Mouse (Mus musculus) hindbrain, embryonic 14.5 days (tissue): ENCODE measurements around the gene Peak1. TPM values are rescaled to one million over a fixed set of nuclear protein-coding genes. Genes with fewer than 3 reads are reported as not detected.

ENCODE experiments used
- ATAC-seq: fragments of 200-750 bp; cut with Nextera tagmentation; 2 replicates; pipeline ENCODE4 v1.8.0; 2017; ENCODE audit warnings: moderate number of reproducible peaks, mild to moderate bottlenecking, moderate TSS enrichment, moderate library complexity; ENCODE audit not compliant: low FRiP score
- DNase-seq: peaks from one replicate; pipeline ENCODE4 v3.0.0-alpha.2; 2015; ENCODE audit warnings: low spot score
- H3K27ac ChIP-seq: fragments of 300-500 bp; sonication (generic); 2 replicates; pipeline ENCODE4 v1.5.1; 2014; ENCODE audit warnings: mild to moderate bottlenecking, moderate library complexity
- H3K27me3 ChIP-seq: fragments of 300-500 bp; sonication (generic); 2 replicates; pipeline ENCODE4 v1.6.1; 2014; ENCODE audit warnings: mild to moderate bottlenecking, low read length, mixed read lengths; ENCODE audit not compliant: control insufficient read depth, insufficient read depth
- H3K36me3 ChIP-seq: fragments of 300-500 bp; sonication (generic); replicated peaks from 2 replicates; pipeline ENCODE4 v1.6.1; 2014; ENCODE audit not compliant: control insufficient read depth, insufficient read depth
- H3K4me1 ChIP-seq: fragments of 300-500 bp; sonication (generic); replicated peaks from 2 replicates; pipeline ENCODE4 v1.6.1; 2014; ENCODE audit warnings: antibody characterized with exemption, low read length, mixed read lengths; ENCODE audit not compliant: control insufficient read depth, insufficient read depth
- H3K4me2 ChIP-seq: fragments of 300-500 bp; sonication (generic); replicated peaks from 2 replicates; pipeline ENCODE4 v1.6.1; 2014; ENCODE audit warnings: mild to moderate bottlenecking, moderate library complexity
- H3K4me3 ChIP-seq: fragments of 300-500 bp; sonication (generic); replicated peaks from 2 replicates; pipeline ENCODE4 v1.5.1; 2014; ENCODE audit warnings: mild to moderate bottlenecking, low read length
- H3K9ac ChIP-seq: fragments of 300-500 bp; sonication (generic); 2 replicates; pipeline ENCODE4 v1.6.1; 2014
- H3K9me3 ChIP-seq: fragments of 300-500 bp; sonication (generic); 2 replicates; pipeline ENCODE4 v1.6.1; 2016; ENCODE audit warnings: low read length; ENCODE audit not compliant: control insufficient read depth
- WGBS: fragments of 180-500 bp; shearing (Covaris S2); extraction: QIAGEN DNeasy Blood & Tissue Kit; methylation state at CpG from one replicate; pipeline ENCODE4 v1.1.7; 2014; 5-methylcytosine and 5-hydroxymethylcytosine counted together
- polyA plus RNA-seq: library from polyadenylated mRNA; unstranded; fragments of >200 nt; fragmentation: Nextera tagmentation; extraction: Ambion mirVana; gene quantifications from 2 replicates; pipeline ENCODE4 v1.2.1, GENCODE M21; 2014

The Peak1 gene
- polyA plus RNA-seq, 1 experiment from 2014 or later = 7.7 TPM

DNA sequence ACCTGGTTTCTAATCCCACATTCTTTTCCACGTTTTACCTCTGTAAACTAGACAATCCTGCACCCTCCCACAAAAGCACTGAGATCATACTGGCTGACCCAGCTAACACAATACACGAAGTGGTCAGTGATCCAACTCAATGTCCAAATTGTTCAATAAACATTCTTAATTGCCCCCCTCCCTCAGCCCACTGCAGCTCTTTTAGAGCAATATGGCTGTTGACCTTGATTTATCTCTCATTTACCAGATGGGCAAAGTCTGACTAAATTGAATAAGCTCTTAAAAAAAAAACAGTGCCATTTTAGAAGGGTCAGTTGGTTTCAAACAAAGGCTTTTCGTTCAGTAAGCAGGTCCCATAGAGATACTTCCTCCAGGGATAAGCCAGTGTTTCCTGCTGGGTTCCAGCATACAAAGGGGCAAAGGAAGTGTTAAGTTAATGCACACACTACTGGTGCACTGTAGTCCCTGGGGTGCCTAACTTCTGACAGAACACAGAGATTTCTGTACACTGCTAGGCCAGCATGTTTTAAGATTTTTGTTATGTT is 114.9 kb downstream of the Peak1 start:
- Histone ChIP-seq H3K4me3 (no peak overlapping the region), H3K27me3 (no peaks in the 10 kb centered on the region), H3K4me1 (peaks cover 11% of the 10 kb centered on the region; the same call in 1 of the 2 replicates), H3K9ac (no peak overlapping the region), H3K9me3 (no peaks in the 10 kb centered on the region), H3K36me3 (no peaks in the 10 kb centered on the region), H3K4me2 (no peak overlapping the region), H3K27ac (no peak overlapping the region)
- DNase-seq = no peak
- no peak for ATAC-seq
- 15% methylated on average over 3 of the region's 3 CpGs for WGBS

GRCm38 (mm10) chr9:56290019-56290418 is 127.8 kb downstream of the Peak1 start:
- Histone ChIP-seq H3K4me2 (no peak overlapping the region), H3K4me3 (no peak overlapping the region), H3K36me3 (no peaks in the 10 kb centered on the region), H3K27ac (no peak overlapping the region), H3K9ac (no peak overlapping the region), H3K27me3 (no peaks in the 10 kb centered on the region), H3K4me1 (no peaks in the 10 kb centered on the region), H3K9me3 (no peaks in the 10 kb centered on the region)
- DNase-seq (no peak), ATAC-seq (no peak)
- 87% methylated on average over 2 of the region's 2 CpGs for WGBS

DNA sequence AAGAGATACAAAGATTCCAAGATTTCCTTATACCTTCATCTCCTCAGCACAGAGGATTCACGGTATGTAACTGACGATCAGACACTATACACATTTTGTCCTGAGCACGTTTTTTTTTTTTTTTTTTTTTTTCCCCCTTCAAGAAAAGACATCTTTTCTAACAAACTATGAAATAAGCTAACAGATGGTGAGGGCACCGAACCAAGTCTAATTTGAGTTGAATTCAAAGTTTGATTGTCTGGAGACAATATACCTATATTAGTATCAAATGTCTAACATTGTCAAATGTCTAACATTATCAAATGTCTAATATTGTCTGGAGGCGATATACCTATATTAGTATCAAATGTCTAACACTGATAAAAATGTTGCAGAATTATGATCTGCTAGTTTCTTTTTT is 135.4 kb downstream of the Peak1 start:
- no peak for ATAC-seq
- no peaks in the 10 kb centered on the region for H3K36me3 ChIP-seq
- H3K4me1 ChIP-seq = no peaks in the 10 kb centered on the region
- 74% methylated on average over 5 of the region's 5 CpGs for WGBS
- H3K4me3 ChIP-seq = no peak overlapping the region
- no peaks in the 10 kb centered on the region for H3K9me3 ChIP-seq
- no peak overlapping the region for H3K9ac ChIP-seq
- H3K4me2 ChIP-seq = no peak overlapping the region
- DNase-seq = no peak
- H3K27ac ChIP-seq = no peak overlapping the region
- no peaks in the 10 kb centered on the region for H3K27me3 ChIP-seq

DNA sequence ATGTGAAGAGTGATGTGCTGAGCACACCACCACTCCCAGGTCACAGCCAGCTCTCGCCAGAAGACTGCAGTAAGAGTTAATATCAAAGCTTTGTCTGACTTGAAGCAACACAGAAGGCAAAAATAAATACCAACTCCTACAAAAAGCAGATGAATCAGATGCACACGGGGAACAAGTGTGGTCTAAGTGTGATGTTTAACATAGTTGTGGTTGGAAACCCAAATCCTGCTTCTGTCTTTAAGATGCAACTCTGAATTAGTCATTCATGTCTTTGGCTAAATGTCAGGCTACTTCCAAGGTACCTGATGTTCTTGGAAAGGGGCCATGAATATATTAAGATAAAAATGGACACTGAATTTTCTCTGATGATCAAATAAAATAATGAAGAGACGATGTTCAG is 144.3 kb downstream of the Peak1 start:
- no peak overlapping the region for H3K4me3 ChIP-seq
- H3K9ac ChIP-seq = no peak overlapping the region
- H3K4me2 ChIP-seq = no peak overlapping the region
- H3K4me1 ChIP-seq = peaks cover 5% of the 10 kb centered on the region
- no peaks in the 10 kb centered on the region for H3K36me3 ChIP-seq
- no peaks in the 10 kb centered on the region for H3K27me3 ChIP-seq
- 92% methylated on average over 3 of the region's 3 CpGs for WGBS
- H3K9me3 ChIP-seq = no peaks in the 10 kb centered on the region
- DNase-seq = no peak
- no peak for ATAC-seq
- no peak overlapping the region for H3K27ac ChIP-seq

DNA sequence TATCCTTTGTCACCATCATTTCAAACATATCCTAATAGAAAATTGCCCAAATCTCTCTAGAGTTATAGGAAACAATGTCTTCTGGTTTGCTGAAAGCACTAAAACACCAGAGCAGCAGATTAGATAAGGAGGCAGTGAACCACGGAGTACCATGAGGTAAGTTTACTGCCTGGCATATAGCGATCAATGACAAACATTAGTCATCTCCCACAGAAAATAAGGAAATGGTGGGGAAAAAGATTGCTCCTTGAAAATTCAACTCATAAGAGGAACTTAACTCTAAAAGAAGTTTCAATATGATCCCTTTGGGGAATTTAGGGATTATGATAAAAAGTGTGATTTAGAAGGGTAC is 145.6 kb downstream of the Peak1 start:
- no peak overlapping the region for H3K9ac ChIP-seq
- peak overlapping the region; percentile 65; the same call in 1 of the 2 replicates for H3K27ac ChIP-seq
- H3K27me3 ChIP-seq = no peaks in the 10 kb centered on the region
- no peak overlapping the region for H3K4me2 ChIP-seq
- H3K4me3 ChIP-seq = no peak overlapping the region
- no peaks in the 10 kb centered on the region for H3K36me3 ChIP-seq
- ATAC-seq (no peak), DNase-seq (no peak)
- WGBS = 89% methylated on average over 2 of the region's 2 CpGs
- peaks cover 5% of the 10 kb centered on the region for H3K4me1 ChIP-seq
- no peaks in the 10 kb centered on the region for H3K9me3 ChIP-seq

DNA sequence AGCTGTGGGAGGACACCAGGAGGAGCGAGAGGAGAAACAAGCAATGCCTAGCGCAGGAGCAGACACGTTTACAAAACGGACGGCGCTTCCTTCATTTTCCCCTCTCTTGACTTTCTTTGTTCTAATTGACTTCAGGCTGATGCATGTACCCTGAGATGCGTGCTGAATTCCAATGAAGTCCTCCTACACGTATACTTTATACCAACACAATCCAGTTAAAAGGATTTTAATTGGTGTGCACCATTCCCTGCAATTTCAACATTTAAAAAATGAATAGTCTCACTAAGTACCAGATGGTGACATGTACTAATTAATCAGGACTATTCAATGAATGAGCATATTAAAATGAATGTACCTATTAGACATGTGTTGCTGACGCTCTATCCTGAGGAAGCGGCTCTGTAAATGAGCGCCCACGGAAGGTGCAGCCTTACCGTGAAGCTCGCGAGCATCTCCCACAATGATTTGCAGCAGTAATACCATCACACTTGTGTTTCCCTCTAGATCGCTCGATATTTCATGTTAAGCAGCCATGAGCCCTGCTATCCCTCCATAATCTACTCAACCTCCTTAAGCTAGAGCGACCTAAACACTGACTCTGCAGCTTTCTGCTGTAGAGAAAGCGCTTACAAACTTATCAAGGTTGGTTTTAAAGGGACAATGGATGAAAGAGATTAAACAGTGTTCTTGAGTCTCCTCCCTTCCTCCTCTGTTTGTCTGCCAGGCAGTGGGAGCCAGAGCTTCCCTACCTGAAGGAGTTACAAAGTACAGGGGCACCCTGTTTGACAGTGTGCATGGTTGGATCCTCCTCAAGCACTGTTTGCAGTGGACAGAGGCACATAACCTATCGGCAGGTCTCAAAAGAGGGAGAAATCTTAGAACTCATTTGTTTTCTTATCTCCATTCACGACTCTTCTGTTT is 146.3 kb downstream of the Peak1 start:
- H3K4me3 ChIP-seq = no peak overlapping the region
- 52% methylated on average over 21 of the region's 21 CpGs for WGBS
- peaks cover 5% of the 10 kb centered on the region for H3K4me1 ChIP-seq
- H3K27me3 ChIP-seq = no peaks in the 10 kb centered on the region
- peak overlapping the region; percentile 65 for H3K27ac ChIP-seq
- H3K9ac ChIP-seq = no peak overlapping the region; the same call in 1 of the 2 replicates
- no peaks in the 10 kb centered on the region for H3K36me3 ChIP-seq
- H3K9me3 ChIP-seq = no peaks in the 10 kb centered on the region
- peak; percentile 52 for DNase-seq
- peak; percentile 64 for ATAC-seq
- H3K4me2 ChIP-seq = peak overlapping the region; percentile 38

GRCm38 (mm10) chr9:56269101-56269500 is 148.8 kb downstream of the Peak1 start:
- H3K27me3 ChIP-seq = no peaks in the 10 kb centered on the region
- no peaks in the 10 kb centered on the region for H3K36me3 ChIP-seq
- ATAC-seq = no peak
- no peak overlapping the region for H3K27ac ChIP-seq
- 79% methylated on average over 3 of the region's 3 CpGs for WGBS
- H3K4me1 ChIP-seq = peaks cover 5% of the 10 kb centered on the region
- H3K4me2 ChIP-seq = no peak overlapping the region
- DNase-seq = no peak
- no peaks in the 10 kb centered on the region for H3K9me3 ChIP-seq
- no peak overlapping the region for H3K9ac ChIP-seq
- H3K4me3 ChIP-seq = no peak overlapping the region

GRCm38 (mm10) chr9:56266200-56266815 is 151.6 kb downstream of the Peak1 start:
- no peaks in the 10 kb centered on the region for H3K27me3 ChIP-seq
- H3K27ac ChIP-seq = no peak overlapping the region
- peaks cover 5% of the 10 kb centered on the region for H3K4me1 ChIP-seq
- DNase-seq (no peak), ATAC-seq (no peak)
- no peaks in the 10 kb centered on the region for H3K9me3 ChIP-seq
- no peak overlapping the region for H3K4me3 ChIP-seq
- H3K36me3 ChIP-seq = no peaks in the 10 kb centered on the region
- WGBS = 89% methylated on average over 7 of the region's 7 CpGs
- H3K4me2 ChIP-seq = no peak overlapping the region
- no peak overlapping the region for H3K9ac ChIP-seq

- Histone ChIP-seq H3K36me3 (no peaks in the 10 kb centered on the region), H3K4me1 (no peaks in the 10 kb centered on the region), H3K27me3 (no peaks in the 10 kb centered on the region), H3K4me3 (no peak overlapping the region), H3K9me3 (peaks cover under 1% of the 10 kb centered on the region), H3K27ac (no peak overlapping the region), H3K9ac (no peak overlapping the region), H3K4me2 (no peak overlapping the region)
- DNase-seq (no peak), ATAC-seq (no peak)
- 90% methylated on average over 5 of the region's 5 CpGs for WGBS
Measured at GRCm38 (mm10) chr9:56265460-56266199, 152.2 kb downstream of the Peak1 start.
